Mouse (Mus musculus) embryonic fibroblast, embryonic 13.5 days (primary cell): ENCODE data around the gene Ttll3. TPM values are rescaled to one million over a fixed set of nuclear protein-coding genes. Genes with fewer than 3 reads are reported as not detected.
A peak's percentile ranks its signal among the peaks of the same experiment; 100 is the strongest.

Experiments
- H3K27ac ChIP-seq: 2 replicates; pipeline ENCODE4 v1.5.1; 2012; ENCODE audit warnings: low read length, control low read depth, inconsistent platforms; ENCODE audit not compliant: insufficient read depth
- H3K4me1 ChIP-seq: 2 replicates; pipeline ENCODE4 v1.6.1; 2011; ENCODE audit warnings: low read length; ENCODE audit not compliant: control insufficient read depth, insufficient read depth
- H3K4me3 ChIP-seq: 2 replicates; pipeline ENCODE4 v1.5.1; 2011; ENCODE audit warnings: mild to moderate bottlenecking, control low read depth, low read length; ENCODE audit not compliant: insufficient read depth
- CTCF ChIP-seq: IDR thresholded peaks from 2 replicates; pipeline ENCODE4 v1.5.1; 2011; ENCODE audit warnings: mild to moderate bottlenecking, control low read depth, low read length, moderate library complexity, borderline replicate concordance; ENCODE audit not compliant: insufficient read depth
- POLR2A ChIP-seq: IDR thresholded peaks from 2 replicates; pipeline ENCODE4 v1.6.1; 2011; ENCODE audit warnings: low read depth, mild to moderate bottlenecking, control low read depth, low read length, moderate library complexity
- polyA plus RNA-seq: library from polyadenylated mRNA; stranded (reverse); fragments of >200 nt; gene quantifications from 2 replicates; pipeline ENCODE4 v1.2.4, GENCODE M21; 2011; ENCODE audit warnings: low read depth; ENCODE audit not compliant: missing spikeins, insufficient read length

Gene Ttll3
- polyA plus RNA-seq, 1 experiment: 7.7 TPM

GRCm38 (mm10) chr6:113410001-113410400 lies 20.9 kb downstream of the Ttll3 start:
- no peak overlapping the region for H3K27ac ChIP-seq
- H3K4me3 ChIP-seq: no peak overlapping the region
- TF ChIP-seq POLR2A: no peak
- no peak for TF ChIP-seq CTCF
- no peaks in the 10 kb centered on the region for H3K4me1 ChIP-seq

GRCm38 (mm10) chr6:113416416-113416815 lies 27.4 kb downstream of the Ttll3 start:
- no peaks in the 10 kb centered on the region for H3K4me1 ChIP-seq
- no peak overlapping the region for H3K27ac ChIP-seq
- H3K4me3 ChIP-seq: no peak overlapping the region
- no peak for TF ChIP-seq POLR2A
- no peak for TF ChIP-seq CTCF

GRCm38 (mm10) chr6:113418441-113419198 lies 29.6 kb downstream of the Ttll3 start:
- H3K4me3 ChIP-seq: peak overlapping the region; percentile 63
- 0 out of 2 replicates have a peak overlapping the region, but pooled peaks have one; percentile 22 for H3K27ac ChIP-seq
- TF ChIP-seq CTCF (no peak), POLR2A (no peak; the same call in 1 of the 2 replicates)
- no peaks in the 10 kb centered on the region for H3K4me1 ChIP-seq

GRCm38 (mm10) chr6:113419199-113419587 lies 30.1 kb downstream of the Ttll3 start, which contains the start of gene Rpusd3:
Rpusd3 (minus strand) TSS chr6:113419340.
- H3K27ac ChIP-seq: 0 out of 2 replicates have a peak within 1 kb of the TSS, but pooled peaks have one; percentile 22
- H3K4me3 ChIP-seq: peak within 1 kb of the TSS; percentile 63
- H3K4me1 ChIP-seq: no peaks in the 10 kb centered on the region
- TF ChIP-seq CTCF (no peak), POLR2A (peak; percentile 91)

GRCm38 (mm10) chr6:113423000-113423399 lies 33.9 kb downstream of the Ttll3 start:
- no peak overlapping the region for H3K27ac ChIP-seq
- no peaks in the 10 kb centered on the region for H3K4me1 ChIP-seq
- TF ChIP-seq CTCF (no peak), POLR2A (no peak)
- H3K4me3 ChIP-seq: no peak overlapping the region

- no peak for TF ChIP-seq CTCF
- TF ChIP-seq POLR2A: no peak
- Histone ChIP-seq H3K4me3 (no peak overlapping the region), H3K27ac (no peak overlapping the region), H3K4me1 (no peaks in the 10 kb centered on the region)
Observed at GRCm38 (mm10) chr6:113424187-113424586, 35.1 kb downstream of the Ttll3 start.

GRCm38 (mm10) chr6:113426696-113427095 lies 37.6 kb downstream of the Ttll3 start:
- Histone ChIP-seq H3K4me1 (no peaks in the 10 kb centered on the region), H3K4me3 (no peak overlapping the region), H3K27ac (no peak overlapping the region)
- no peak for TF ChIP-seq CTCF
- no peak for TF ChIP-seq POLR2A

- TF ChIP-seq CTCF (peak; percentile 42; the same call in 1 of the 2 replicates), POLR2A (no peak)
- no peaks in the 10 kb centered on the region for H3K4me1 ChIP-seq
- H3K4me3 ChIP-seq: no peak overlapping the region
- H3K27ac ChIP-seq: no peak overlapping the region
Observed at GRCm38 (mm10) chr6:113427397-113427796, 38.3 kb downstream of the Ttll3 start.

GRCm38 (mm10) chr6:113428006-113428405 lies 38.9 kb downstream of the Ttll3 start:
- no peak overlapping the region for H3K4me3 ChIP-seq
- no peaks in the 10 kb centered on the region for H3K4me1 ChIP-seq
- H3K27ac ChIP-seq: no peak overlapping the region
- TF ChIP-seq CTCF: no peak
- TF ChIP-seq POLR2A: no peak

- Histone ChIP-seq H3K4me3 (no peak overlapping the region), H3K4me1 (no peaks in the 10 kb centered on the region), H3K27ac (no peak overlapping the region)
- no peak for TF ChIP-seq POLR2A
- TF ChIP-seq CTCF: no peak
Observed at GRCm38 (mm10) chr6:113429965-113430364, 40.9 kb downstream of the Ttll3 start.

GRCm38 (mm10) chr6:113430846-113431245 lies 41.8 kb downstream of the Ttll3 start:
- Histone ChIP-seq H3K4me1 (no peaks in the 10 kb centered on the region), H3K27ac (no peak overlapping the region), H3K4me3 (no peak overlapping the region)
- TF ChIP-seq POLR2A (no peak), CTCF (no peak)
